Mouse (Mus musculus) spleen, adult 2 months (tissue): ENCODE data around the gene Phka2. TPM values are rescaled to one million over a fixed set of nuclear protein-coding genes. Genes with fewer than 3 reads are reported as not detected.

ENCODE experiments used
- DNase-seq, 2 experiments: peaks; one replicate each; pipeline versions ENCODE4 v3.0.0 to v3.0.0-alpha.2; 2012 to 2021; ENCODE audit warnings: low spot score in 2 of 2, low read depth in 1 of 2
- H3K27ac ChIP-seq: fragments of 200-500 bp; 2 replicates; pipeline ENCODE4 v1.5.1; 2012; ENCODE audit warnings: low read length, inconsistent platforms; ENCODE audit not compliant: insufficient read depth
- H3K27me3 ChIP-seq: fragments of 200-500 bp; 2 replicates; pipeline ENCODE4 v1.6.1; 2012; ENCODE audit warnings: mild to moderate bottlenecking, moderate library complexity, low read length, inconsistent platforms; ENCODE audit not compliant: control insufficient read depth, insufficient read depth
- H3K36me3 ChIP-seq: fragments of 200-500 bp; 2 replicates; pipeline ENCODE4 v1.6.1; 2012; ENCODE audit warnings: mild to moderate bottlenecking, low read length, inconsistent platforms; ENCODE audit not compliant: control insufficient read depth, insufficient read depth
- H3K4me1 ChIP-seq: fragments of 200-500 bp; 2 replicates; pipeline ENCODE4 v1.6.1; 2011; ENCODE audit warnings: inconsistent platforms; ENCODE audit not compliant: control insufficient read depth, insufficient read depth, insufficient read length
- H3K4me3 ChIP-seq: fragments of 200-500 bp; 2 replicates; pipeline ENCODE4 v1.5.1; 2011; ENCODE audit warnings: mild to moderate bottlenecking, inconsistent platforms; ENCODE audit not compliant: insufficient read depth, insufficient read length; ENCODE audit errors: extremely low read depth
- CTCF ChIP-seq: fragments of 200-500 bp; IDR thresholded peaks from 2 replicates; pipeline ENCODE4 v1.5.1; 2011; ENCODE audit warnings: mild to moderate bottlenecking, inconsistent platforms; ENCODE audit not compliant: insufficient read depth, insufficient read length, insufficient replicate concordance; ENCODE audit errors: extremely low read depth
- POLR2A ChIP-seq: fragments of 200-500 bp; IDR thresholded peaks from 2 replicates; pipeline ENCODE4 v1.6.1; 2011; ENCODE audit warnings: low read depth, low read length, inconsistent platforms
- WGBS: fragments of 180-500 bp; shearing (Covaris S2); methylation state at CpG from one replicate; pipeline ENCODE4 v1.1.7; 2018; 5-methylcytosine and 5-hydroxymethylcytosine counted together
- polyA plus RNA-seq: library from polyadenylated mRNA; depleted of rRNA; stranded (reverse); fragments of >200 nt; gene quantifications from 2 replicates; pipeline ENCODE4 v1.2.3, GENCODE M21; 2012; rRNA removed

Phka2 gene
- polyA plus RNA-seq, 1 experiment: 10.2 TPM

DNA sequence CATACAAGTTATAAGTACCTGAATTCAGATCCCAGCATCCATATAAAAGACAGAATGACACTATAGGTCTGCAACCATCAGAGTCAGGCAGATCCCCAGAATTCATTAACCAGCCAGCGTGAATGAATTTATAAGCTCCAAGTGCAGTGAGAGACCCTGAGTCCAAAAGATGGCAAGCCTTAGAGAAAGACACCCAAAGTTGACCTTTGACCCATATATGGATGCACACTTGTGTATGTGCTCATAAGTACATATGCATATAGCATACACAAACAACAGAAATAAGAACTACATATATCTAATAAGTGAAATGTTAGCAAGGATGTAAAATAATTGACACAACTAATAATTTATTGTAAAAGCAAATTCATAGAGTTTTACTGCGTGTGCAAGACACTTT lies 108.5 kb downstream of the Phka2 start:
- H3K27me3 ChIP-seq: no peaks in the 10 kb centered on the region
- no peak overlapping the region for H3K4me3 ChIP-seq
- no peak for DNase-seq
- H3K36me3 ChIP-seq: no peaks in the 10 kb centered on the region
- no peaks in the 10 kb centered on the region for H3K4me1 ChIP-seq
- 83% methylated on average over 2 of the region's 2 CpGs for WGBS
- TF ChIP-seq POLR2A: no peak
- TF ChIP-seq CTCF: no peak
- no peak overlapping the region for H3K27ac ChIP-seq

DNA sequence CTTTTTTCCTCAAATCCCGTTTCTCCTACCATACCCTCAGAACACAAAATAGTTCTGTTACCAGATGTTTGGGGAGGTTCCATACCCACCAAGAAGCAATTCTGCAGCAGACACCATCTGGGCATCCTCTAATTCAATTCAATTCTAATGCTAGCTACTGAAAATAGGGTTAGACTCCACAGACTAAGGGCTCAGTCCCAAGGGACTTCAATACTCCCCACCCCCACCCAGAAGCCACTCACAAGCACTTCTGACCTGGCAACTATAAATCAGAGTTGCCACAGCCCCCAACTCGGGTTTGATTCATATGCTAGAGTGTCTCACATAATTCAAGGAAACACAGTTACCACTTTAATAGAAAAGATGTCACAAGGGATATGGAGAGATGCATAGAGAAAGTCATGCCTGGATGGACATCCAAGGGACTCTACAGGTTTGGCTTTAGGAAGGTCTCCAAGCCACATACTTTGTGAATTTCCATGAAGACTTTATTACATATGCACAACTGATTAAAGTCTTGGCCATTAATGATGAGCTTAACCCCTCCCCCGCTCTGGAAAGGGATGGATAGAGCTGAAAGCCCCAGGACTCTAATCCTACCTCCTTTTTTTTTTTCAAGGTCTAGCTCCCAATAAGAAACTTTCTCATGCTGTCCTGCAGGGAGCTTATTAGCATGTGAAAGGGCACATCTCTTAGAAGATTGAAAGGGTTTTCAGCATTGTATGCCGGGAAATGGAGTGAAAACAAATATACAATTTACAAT lies 109.1 kb downstream of the Phka2 start:
- H3K4me3 ChIP-seq: no peak overlapping the region
- no peak for TF ChIP-seq CTCF
- no peak for TF ChIP-seq POLR2A
- H3K4me1 ChIP-seq: no peaks in the 10 kb centered on the region
- H3K27ac ChIP-seq: no peak overlapping the region
- no peaks in the 10 kb centered on the region for H3K27me3 ChIP-seq
- WGBS: 69% methylated on average over 4 of the region's 4 CpGs
- no peak for DNase-seq
- no peaks in the 10 kb centered on the region for H3K36me3 ChIP-seq

Other genes starting within 250 kb of the Phka2 start
- gene Adgrg2, start 111.5 kb upstream of the Phka2 start, polyA plus RNA-seq: 1.2 and 1.4 TPM in 2 replicates
- not detected in 2 replicates for gene Ppef1, start 233.6 kb downstream of the Phka2 start, polyA plus RNA-seq